Mouse (Mus musculus): ENCODE measurements around the gene Zp1.

Gene Zp1

GRCm38 (mm10) chr19:10878201-10878837, 42.1 kb downstream of the Zp1 start:
- 53% methylated on average over 7 of the region's 7 CpGs for WGBS

- WGBS, result 82% methylated on average over 14 of the region's 14 CpGs
These were observed 49.0 kb downstream of the Zp1 start for GRCm38 (mm10) chr19:10871328-10871961.

- 85% methylated on average over 3 of the region's 3 CpGs for WGBS
These were observed 49.8 kb downstream of the Zp1 start for GRCm38 (mm10) chr19:10870676-10871075.

- WGBS, result 7% methylated on average over 8 of the region's 8 CpGs
These were observed 50.4 kb downstream of the Zp1 start, which contains the start of gene Tmem132a for GRCm38 (mm10) chr19:10869886-10870527. TSS of gene Tmem132a (minus strand) at chr19:10869940.

GRCm38 (mm10) chr19:10869241-10869885, 51.1 kb downstream of the Zp1 start:
- under 1% methylated on average over 43 of the region's 43 CpGs for WGBS

GRCm38 (mm10) chr19:10868623-10869141, 51.8 kb downstream of the Zp1 start:
- WGBS, result 2% methylated on average over 17 of the region's 17 CpGs

GRCm38 (mm10) chr19:10867946-10868622, 52.3 kb downstream of the Zp1 start:
- WGBS, result 26% methylated on average over 5 of the region's 5 CpGs

- WGBS, result 91% methylated on average over 13 of the region's 13 CpGs
These were observed 54.1 kb downstream of the Zp1 start for GRCm38 (mm10) chr19:10866351-10866750.
